Mouse (Mus musculus) embryonic stem cell, embryonic (primary cell): ENCODE measurements around the gene Cntnap5c.

ENCODE experiments used
- CTCF ChIA-PET, 4 experiments: fragments of 300-600 bp in 2 of 4; fragments of 350-600 bp in 2 of 4; sonication (Branson Sonifier 250); formaldehyde crosslinking; loops; one replicate each; lab custom pipeline; 2022; ENCODE audit warnings: inconsistent platforms in 2 of 4; lab: Charles Lee
- POLR2A ChIA-PET, 4 experiments: fragments of 300-600 bp in 2 of 4; fragments of 350-600 bp in 2 of 4; sonication (Branson Sonifier 250); formaldehyde crosslinking; loops; one replicate each; lab custom pipeline; 2022; ENCODE audit warnings: antibody characterized with exemption in 4 of 4, inconsistent platforms in 1 of 4; lab: Charles Lee

Cntnap5c gene

DNA sequence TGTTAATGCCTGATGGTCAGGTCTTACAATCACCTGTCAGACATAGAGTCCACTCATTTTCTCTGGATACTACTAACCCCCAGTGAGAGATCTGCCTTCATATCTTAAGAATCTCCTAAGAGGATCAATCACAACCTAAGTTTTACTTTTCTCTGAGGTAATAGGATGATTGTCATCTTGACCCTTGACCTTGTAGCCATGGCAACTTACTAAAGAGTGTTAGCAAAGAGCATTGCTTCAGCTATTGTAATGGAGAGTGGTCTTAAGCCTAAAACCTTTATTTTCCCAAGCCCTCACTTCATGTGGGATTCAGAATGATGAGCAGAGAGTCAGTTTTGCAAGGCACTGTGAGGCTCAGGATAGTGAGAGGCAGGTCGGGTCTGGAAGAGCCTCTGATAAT lies 227.1 kb downstream of the Cntnap5c start:
- ChIA-PET CTCF (no interaction called here), POLR2A (no interaction called here)

DNA sequence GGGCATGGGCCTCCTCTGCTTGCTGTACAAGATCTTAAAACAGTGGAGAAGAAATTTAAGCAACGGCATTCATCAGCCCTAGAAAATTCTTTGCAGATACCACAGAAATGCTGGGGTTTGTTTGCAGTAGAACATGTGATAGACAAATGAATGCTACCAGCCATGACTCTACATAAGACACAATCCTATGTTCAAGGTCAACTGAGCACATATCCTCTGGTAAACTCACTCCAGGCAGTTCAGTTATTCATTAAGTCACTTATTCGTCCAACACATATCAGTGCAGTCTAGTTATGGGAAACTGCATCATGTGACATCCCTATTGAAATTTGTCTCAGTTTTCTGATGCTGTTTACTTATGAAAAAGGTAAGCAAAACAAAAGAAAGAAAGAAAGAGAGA lies 229.7 kb downstream of the Cntnap5c start:
- POLR2A ChIA-PET, result no interaction called here

GRCm38 (mm10) chr17:58002845-58003244 lies 233.5 kb downstream of the Cntnap5c start:
- POLR2A ChIA-PET, result no interaction called here
- CTCF ChIA-PET, result no interaction called here

More for the DNA sequence above, 229.7 kb downstream of the Cntnap5c start:
- CTCF ChIA-PET, result no interaction called here

DNA sequence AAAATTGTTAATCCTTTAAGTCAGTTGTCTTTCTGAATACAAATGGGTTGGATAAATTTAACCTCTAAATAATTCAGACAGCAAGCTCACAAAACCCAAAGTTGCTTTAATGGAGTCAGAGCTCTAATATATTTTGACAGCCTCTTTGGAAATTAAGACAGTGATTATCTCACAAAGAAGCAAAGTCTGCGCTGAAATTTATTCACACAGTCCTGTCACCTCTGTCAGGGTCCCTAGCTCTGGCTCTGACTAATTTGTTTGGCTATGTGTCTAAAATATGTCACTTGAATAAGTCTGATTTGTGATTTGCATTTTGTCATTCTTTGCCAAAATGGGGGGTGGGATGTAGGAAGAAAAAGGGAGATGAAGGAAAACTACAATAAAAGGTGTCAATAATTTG lies 234.0 kb downstream of the Cntnap5c start:
- POLR2A ChIA-PET, result no interaction called here
- CTCF ChIA-PET, result no interaction called here

DNA sequence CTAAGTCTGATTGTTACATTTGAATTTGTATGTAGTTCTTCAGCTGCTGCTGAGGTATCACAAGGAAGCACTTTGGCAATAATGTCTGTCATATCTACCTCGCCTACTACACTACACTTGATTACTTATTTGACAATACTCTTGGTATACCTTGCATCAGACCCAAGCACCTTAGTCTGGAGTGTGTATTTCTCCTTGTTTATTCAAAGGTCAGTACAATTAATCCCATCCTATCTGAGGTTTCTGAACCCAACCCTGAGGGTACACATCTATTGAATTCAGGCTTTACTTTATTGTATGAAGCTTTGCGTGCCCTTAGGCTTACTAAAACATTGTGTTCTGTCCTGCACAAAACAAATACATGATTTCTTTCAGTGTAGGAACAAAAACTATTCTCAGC lies 235.1 kb downstream of the Cntnap5c start:
- ChIA-PET POLR2A (no interaction called here), CTCF (interaction anchor here in 1 of 4 experiments (0.9 kb wide), 1 partner anchor 12 kb away, joined by 11 read pairs; no protein-coding TSS in a partner anchor)

DNA sequence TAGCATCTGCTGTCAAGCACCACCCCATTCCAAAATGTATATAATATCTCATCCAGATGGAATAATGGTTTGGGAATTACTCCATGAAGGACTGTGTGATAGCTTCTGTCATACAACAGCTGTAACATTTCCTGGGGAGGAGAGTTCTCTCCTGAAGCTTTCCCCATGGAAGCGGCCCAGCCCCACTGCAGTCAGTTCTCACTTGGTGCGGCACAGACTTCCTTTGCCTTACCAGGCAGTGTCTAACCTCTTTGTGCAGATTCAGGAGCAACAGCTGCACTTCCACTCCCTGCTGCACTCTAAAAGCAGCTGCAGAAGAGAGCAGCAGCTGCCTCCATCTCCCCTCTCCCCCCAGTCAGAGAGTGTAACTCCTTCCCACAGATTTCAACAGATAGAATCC lies 271.8 kb downstream of the Cntnap5c start:
- ChIA-PET CTCF (interaction anchor here in 1 of 4 experiments (0.6 kb wide), 1 partner anchor 1220 kb away, joined by 3 read pairs; no protein-coding TSS in a partner anchor), POLR2A (no interaction called here)

- ChIA-PET POLR2A (no interaction called here), CTCF (no interaction called here)
These were observed 275.8 kb downstream of the Cntnap5c start for GRCm38 (mm10) chr17:58045149-58045548.

DNA sequence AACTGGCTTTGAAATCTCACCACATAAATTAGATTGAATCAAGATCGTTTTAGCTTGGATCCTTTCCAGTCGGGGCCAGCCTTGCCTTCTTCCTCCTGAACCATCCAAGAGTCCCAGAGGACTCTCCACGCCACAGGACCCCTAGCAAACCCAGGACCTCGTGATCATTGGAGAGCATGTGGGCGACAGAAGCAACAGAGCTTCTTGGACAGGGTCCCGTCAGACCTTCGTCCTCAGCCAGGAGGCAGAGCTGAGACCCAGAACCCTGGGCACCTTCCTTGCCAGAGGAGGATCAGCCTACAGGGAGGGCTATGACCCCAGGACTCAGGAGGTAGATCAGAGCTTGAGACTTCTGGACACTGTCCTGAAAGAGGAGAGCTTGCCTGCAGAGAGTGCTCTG lies 300.5 kb downstream of the Cntnap5c start:
- ChIA-PET POLR2A (no interaction called here), CTCF (no interaction called here)

DNA sequence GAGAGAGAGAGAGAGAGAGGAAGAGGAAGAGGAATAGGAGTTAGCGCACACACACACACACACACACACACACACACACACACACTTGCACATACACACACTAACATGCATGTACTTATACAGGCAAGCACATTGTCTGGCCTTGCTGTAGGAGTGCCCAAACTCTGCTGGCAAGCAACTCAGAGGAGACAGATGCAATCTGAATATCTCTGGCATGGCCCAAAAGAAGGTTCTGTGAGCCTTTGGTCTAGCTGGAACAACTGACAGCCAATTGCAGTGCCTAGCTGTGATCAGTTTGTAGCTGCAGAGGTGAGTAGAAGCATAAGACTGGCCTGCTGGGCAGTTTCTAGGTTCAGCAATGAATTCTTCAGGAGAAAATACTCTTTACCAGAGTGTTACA lies 313.3 kb downstream of the Cntnap5c start:
- ChIA-PET POLR2A (no interaction called here), CTCF (no interaction called here)

GRCm38 (mm10) chr17:58104505-58104904 lies 335.1 kb downstream of the Cntnap5c start:
- ChIA-PET POLR2A (no interaction called here), CTCF (no interaction called here)

GRCm38 (mm10) chr17:58107901-58108300 lies 338.5 kb downstream of the Cntnap5c start:
- POLR2A ChIA-PET, result no interaction called here
- CTCF ChIA-PET, result no interaction called here

- CTCF ChIA-PET, result no interaction called here
- POLR2A ChIA-PET, result no interaction called here
These were observed 339.0 kb downstream of the Cntnap5c start for GRCm38 (mm10) chr17:58108335-58108734.

DNA sequence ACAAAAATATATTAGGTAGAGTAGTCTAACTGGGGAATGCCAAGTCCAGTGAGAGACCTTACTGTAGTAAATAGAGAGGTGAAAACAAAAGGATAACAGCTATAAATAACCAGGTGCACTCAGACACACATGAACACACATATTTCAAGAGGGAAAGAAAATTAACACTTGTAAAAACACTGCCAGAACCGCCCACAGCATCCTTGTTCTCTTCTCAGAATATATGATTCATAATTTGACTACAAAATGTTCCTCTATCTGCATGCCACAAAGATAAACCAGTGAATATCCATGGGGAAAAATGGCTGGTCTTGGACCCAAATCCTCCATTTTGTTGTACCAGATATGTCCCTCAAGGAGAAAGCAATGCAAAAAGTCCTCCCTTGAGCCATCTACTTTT lies 417.8 kb downstream of the Cntnap5c start:
- CTCF ChIA-PET, result no interaction called here
- POLR2A ChIA-PET, result no interaction called here

DNA sequence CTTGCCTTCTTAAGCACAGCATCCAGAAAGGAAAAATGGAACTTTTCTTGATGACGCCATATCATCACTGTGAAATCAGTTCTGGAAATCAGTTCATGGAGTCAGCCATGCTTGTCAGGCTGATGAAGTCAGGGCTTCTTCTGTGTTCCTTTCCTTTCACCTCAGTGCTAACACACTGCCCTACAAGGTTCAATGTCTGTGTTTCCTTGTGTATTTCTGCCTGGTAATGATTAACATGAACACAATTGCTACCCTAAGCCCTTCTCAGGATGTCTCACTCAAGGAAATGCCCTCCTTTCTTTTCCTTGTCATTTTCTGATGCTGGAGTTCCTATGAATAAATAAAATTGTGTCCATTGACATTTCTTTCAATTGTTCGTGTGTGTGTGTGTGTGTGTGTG lies 431.8 kb downstream of the Cntnap5c start:
- POLR2A ChIA-PET, result no interaction called here

DNA sequence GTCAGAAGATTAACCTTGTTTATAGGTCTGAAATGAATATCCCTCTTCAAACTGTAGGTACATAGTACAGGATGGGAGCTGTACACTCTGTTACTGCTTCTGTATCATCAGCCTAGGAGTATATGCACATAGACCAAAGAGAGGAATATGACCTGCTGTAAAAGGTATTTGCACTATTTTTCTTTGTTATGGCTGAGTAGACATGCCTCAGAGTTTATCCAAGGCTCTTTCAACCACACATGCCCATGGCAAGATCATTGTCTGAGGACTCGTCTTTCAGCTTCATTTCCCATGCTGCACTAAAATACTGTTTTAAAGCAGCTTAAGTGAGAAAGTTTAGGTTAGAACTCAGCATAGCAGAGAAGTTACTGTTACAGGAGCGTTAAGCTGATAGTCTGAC lies 498.7 kb downstream of the Cntnap5c start:
- ChIA-PET POLR2A (no interaction called here), CTCF (no interaction called here)

More for the DNA sequence above, 431.8 kb downstream of the Cntnap5c start:
- CTCF ChIA-PET, result no interaction called here

DNA sequence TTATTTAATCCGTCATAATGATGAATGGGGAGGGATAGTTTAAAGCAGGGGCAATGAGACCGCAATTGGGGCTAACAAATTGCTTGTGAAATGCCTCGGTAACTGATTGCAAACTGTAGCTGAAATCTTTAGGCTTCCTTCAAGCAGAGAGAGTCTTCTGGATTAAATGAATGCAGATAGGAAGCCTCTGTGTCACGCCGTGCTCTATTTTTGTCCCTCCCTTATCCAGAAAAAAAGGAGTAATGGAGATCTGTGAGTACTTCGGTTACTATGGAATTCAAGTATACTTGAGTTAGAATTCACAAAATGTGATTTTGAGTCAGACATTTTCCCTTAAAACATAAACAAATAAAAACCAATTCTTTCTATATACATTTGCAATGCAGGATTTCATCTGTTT lies 581.9 kb downstream of the Cntnap5c start:
- ChIA-PET POLR2A (no interaction called here), CTCF (no interaction called here)

DNA sequence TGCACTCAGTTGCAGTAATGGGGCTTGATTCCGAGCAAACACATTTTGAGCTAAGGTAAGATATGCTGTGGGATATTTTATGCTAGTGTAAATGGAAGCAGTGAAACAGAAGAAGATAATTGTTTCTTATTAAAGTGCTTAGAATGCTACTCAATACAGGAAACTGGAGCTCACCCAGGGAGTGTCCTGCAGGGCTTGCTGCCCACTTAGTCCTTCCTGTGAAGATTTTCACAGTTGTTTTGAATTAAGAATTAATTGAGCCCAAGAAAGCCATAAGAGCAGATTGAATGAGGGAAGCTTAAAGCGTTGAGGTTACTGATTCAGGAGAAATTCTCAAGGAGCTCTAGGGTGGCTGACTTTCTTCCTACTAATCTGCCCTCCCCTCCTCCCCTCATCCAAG lies 586.9 kb downstream of the Cntnap5c start:
- CTCF ChIA-PET, result interaction anchor here in 1 of 4 experiments (0.6 kb wide), 1 partner anchor 8 kb away, joined by 5 read pairs; no protein-coding TSS in a partner anchor
- POLR2A ChIA-PET, result no interaction called here

- ChIA-PET CTCF (no interaction called here), POLR2A (no interaction called here)
These were observed 594.4 kb downstream of the Cntnap5c start for GRCm38 (mm10) chr17:58363582-58364267.

- CTCF ChIA-PET, result no interaction called here
- POLR2A ChIA-PET, result no interaction called here
These were observed 600.7 kb downstream of the Cntnap5c start for GRCm38 (mm10) chr17:58370089-58370488.

- POLR2A ChIA-PET, result no interaction called here
- CTCF ChIA-PET, result no interaction called here
These were observed 638.4 kb downstream of the Cntnap5c start for GRCm38 (mm10) chr17:58407769-58408168.

DNA sequence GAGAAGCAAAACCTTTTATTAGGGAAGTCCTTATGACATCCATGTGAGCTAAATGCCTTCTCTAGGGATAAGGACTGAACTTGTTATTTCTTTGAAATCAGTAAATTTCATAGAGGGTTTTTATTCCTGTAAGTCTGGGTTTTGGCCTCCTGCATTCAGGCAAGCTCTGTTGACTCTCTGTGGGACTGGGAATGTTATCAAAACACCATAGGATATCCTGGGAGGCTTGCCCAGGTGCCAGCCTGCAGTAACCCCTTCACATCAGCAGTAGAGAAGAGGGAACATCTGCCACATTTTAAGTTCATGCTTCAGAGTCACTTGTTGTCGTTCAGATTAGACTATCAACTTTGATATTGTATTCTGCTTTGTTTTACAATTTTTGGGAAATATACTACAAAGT lies 639.4 kb downstream of the Cntnap5c start:
- ChIA-PET CTCF (no interaction called here), POLR2A (no interaction called here)

DNA sequence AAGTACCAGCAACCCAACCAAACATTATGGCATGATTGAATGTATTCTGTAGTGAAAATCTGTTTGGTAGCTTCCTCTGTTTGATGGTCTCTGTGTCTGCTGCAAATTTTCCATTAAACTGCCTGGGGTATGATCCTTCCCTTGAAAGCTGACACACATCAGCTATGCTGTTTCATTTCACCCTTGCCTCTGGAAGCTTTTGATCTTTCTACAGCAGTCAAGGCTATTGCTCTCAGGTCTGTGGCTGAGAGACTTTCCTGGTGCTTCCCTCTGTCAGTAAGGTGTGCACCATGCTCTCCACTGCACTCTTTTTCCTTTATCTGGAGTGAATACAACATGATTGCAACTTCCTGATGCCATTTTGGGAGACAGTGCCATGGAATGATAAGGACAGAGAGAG lies 668.1 kb downstream of the Cntnap5c start:
- CTCF ChIA-PET, result no interaction called here
- POLR2A ChIA-PET, result no interaction called here
